Mouse (Mus musculus) CH12.LX (cell line): Measurements from ENCODE around the gene Zp3.

ENCODE experiments used
- E2F4 ChIP-seq: IDR thresholded peaks from 2 replicates; pipeline ENCODE4 v1.6.1; 2011; ENCODE audit warnings: low read depth, low read length, improper control_type of control experiment; ENCODE audit not compliant: insufficient replicate concordance
- ELF1 ChIP-seq: IDR thresholded peaks from 2 replicates; pipeline ENCODE4 v1.6.1; 2014; ENCODE audit warnings: low read depth, mild to moderate bottlenecking, inconsistent platforms, low read length, improper control_type of control experiment
- EP300 ChIP-seq: IDR thresholded peaks from 2 replicates; pipeline ENCODE4 v1.6.1; 2011; ENCODE audit warnings: low read length, improper control_type of control experiment
- MEF2A ChIP-seq: IDR thresholded peaks from 2 replicates; pipeline ENCODE4 v1.6.1; 2014; ENCODE audit warnings: low read depth, mild to moderate bottlenecking, inconsistent platforms, low read length, improper control_type of control experiment, borderline replicate concordance
- MXI1 ChIP-seq: IDR thresholded peaks from 2 replicates; pipeline ENCODE4 v1.6.1; 2011; ENCODE audit warnings: mild to moderate bottlenecking, low read depth, low read length, improper control_type of control experiment
- POLR2A ChIP-seq: IDR thresholded peaks from 2 replicates; pipeline ENCODE4 v1.6.1; 2011; ENCODE audit warnings: low read depth, mild to moderate bottlenecking, improper control_type of control experiment, low read length

DNA sequence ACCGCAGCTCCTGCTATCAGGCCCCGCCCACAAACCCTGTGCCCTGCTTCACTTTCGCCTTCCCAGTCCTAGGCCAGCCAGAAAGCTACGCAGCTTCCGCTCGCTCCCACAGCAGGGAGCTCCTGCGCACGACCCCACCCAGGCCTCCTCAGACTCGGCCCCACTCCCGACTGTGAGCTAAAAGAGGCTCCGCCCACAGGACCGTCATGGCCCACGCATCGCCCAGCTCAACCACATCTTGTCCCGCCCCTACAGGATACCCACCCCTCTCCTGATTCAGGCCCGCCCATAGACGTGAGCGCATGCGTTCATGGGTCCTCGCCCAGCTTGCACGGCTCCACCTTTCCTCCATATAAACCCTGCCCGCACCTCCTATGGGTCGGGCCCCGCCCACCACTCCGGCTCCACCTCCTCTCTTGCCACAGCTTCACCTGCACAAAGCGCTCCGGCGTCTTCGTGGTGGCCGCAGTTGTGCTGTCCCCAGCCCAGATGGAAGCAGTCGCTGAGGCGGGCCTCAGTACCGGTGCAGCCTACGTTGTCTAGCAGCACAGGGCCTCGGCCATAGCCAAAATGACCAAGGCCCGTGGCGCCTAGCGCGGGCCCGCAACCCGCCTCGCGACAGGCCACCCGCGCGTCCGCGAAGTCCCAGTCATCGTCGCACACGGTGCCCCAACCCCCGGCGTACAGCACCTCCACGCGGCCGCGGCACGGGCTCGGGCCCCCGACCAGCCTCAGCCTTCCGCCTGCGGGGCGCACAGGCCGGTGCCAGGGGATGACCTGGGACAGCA is 17.2 kb upstream of the Zp3 start:
- TF ChIP-seq ELF1: peak; percentile 70
- no peak for TF ChIP-seq MEF2A
- peak; percentile 82 for TF ChIP-seq POLR2A
- TF ChIP-seq EP300: no peak
- peak; percentile 79 for TF ChIP-seq MXI1
- no peak for TF ChIP-seq E2F4
